Mouse (Mus musculus): ENCODE data around the gene Hck. TPM values are rescaled to one million over a fixed set of nuclear protein-coding genes. Genes with fewer than 3 reads are reported as not detected.

Gene Hck
- total and polyA plus RNA-seq, 3 experiments: 0.05 TPM; not detected in 2

DNA sequence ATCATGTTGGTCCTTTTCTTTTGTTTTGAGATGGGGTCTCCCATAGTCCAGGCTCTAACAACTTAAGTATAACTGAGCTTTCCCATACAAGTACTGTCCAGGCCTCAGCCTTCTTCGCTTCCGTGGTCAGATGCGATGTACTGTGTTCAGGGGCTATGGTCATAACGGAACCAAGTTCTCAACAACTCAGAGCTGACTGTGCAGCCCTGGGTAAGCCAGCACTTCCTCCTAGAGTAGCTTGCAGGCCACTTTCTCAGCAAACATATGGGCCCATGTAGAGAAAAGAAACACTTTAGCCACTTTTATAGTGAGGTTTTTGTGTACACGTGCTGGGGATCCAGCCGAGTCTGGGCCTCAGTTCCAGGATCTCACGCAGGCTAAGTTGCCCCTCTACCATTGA lies 14.4 kb downstream of the Hck start:
- ATAC-seq (ENCODE audit: extremely low read depth, insufficient number of reproducible peaks, low FRiP score, poor library complexity, severe bottlenecking): no peak
- Histone ChIP-seq H3K9me3 (replicated peaks) (no peaks in the 10 kb centered on the region), H3K27me3 (ENCODE audit: insufficient read depth, low read length) (peaks cover 25% of the 10 kb centered on the region), H3K36me3 (replicated peaks) (no peaks in the 10 kb centered on the region), H3K4me3 (ENCODE audit: low read depth, low read length) (no peak overlapping the region), H3K4me1 (ENCODE audit: insufficient read depth, low read depth, low read length) (no peaks in the 10 kb centered on the region)
- TF ChIP-seq GATA2 (IDR thresholded peaks at IDR 0.05; ENCODE audit: borderline replicate concordance, low read depth, low read length): no peak
- no peak for TF ChIP-seq TAL1 (conservative IDR thresholded peaks at IDR 0.05; ENCODE audit: low read depth, low read length)
- no peak for TF ChIP-seq CTCF (IDR thresholded peaks at IDR 0.05; ENCODE audit: low read depth, low read length)
- TF ChIP-seq GATA1 (IDR thresholded peaks at IDR 0.05; ENCODE audit: borderline replicate concordance, low read length): no peak
- TF ChIP-seq POLR2AphosphoS5 (IDR thresholded peaks at IDR 0.05; ENCODE audit: insufficient replicate concordance, low read depth, low read length): no peak
- no peak for DNase-seq (ENCODE audit: low spot score)

GRCm38 (mm10) chr2:153125875-153126274 lies 17.6 kb downstream of the Hck start:
- H3K27me3 ChIP-seq (ENCODE audit: insufficient read depth, low read length): peaks cover 40% of the 10 kb centered on the region
- TF ChIP-seq GATA1 (IDR thresholded peaks at IDR 0.05; ENCODE audit: borderline replicate concordance, low read length): no peak
- no peak for TF ChIP-seq CTCF (IDR thresholded peaks at IDR 0.05; ENCODE audit: low read depth, low read length)
- TF ChIP-seq TAL1 (conservative IDR thresholded peaks at IDR 0.05; ENCODE audit: low read depth, low read length): no peak
- no peaks in the 10 kb centered on the region for H3K36me3 ChIP-seq (replicated peaks)
- ATAC-seq (ENCODE audit: extremely low read depth, insufficient number of reproducible peaks, low FRiP score, poor library complexity, severe bottlenecking): no peak
- H3K4me1 ChIP-seq (ENCODE audit: insufficient read depth, low read depth, low read length): no peaks in the 10 kb centered on the region
- DNase-seq (ENCODE audit: low spot score): no peak
- no peaks in the 10 kb centered on the region for H3K9me3 ChIP-seq (replicated peaks)
- no peak overlapping the region for H3K4me3 ChIP-seq (ENCODE audit: low read depth, low read length)

DNA sequence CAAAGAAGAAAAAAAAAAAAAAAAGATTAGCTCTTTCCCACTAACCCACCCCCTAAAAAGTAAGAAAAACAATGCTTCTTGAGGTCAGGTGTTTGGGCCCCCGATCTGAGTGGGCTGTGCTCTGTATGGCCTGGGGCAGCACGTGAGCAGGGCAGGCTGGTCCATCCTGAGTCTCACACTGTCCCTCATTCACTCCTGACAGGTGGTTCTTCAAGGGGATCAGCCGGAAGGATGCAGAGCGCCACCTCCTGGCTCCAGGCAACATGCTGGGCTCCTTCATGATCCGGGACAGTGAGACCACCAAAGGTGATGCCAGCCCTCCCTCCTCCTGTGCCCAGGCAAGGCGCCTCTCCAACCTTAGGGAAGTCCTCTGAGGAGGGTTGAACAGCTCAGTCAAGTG lies 22.8 kb downstream of the Hck start:
- peaks cover 46% of the 10 kb centered on the region for H3K27me3 ChIP-seq (ENCODE audit: insufficient read depth, low read length)
- no peak overlapping the region for H3K4me3 ChIP-seq (ENCODE audit: low read depth, low read length)
- DNase-seq (ENCODE audit: low spot score) (no peak), ATAC-seq (ENCODE audit: extremely low read depth, insufficient number of reproducible peaks, low FRiP score, poor library complexity, severe bottlenecking) (no peak)
- TF ChIP-seq CTCF (IDR thresholded peaks at IDR 0.05; ENCODE audit: low read depth, low read length) (no peak), GATA2 (IDR thresholded peaks at IDR 0.05; ENCODE audit: borderline replicate concordance, low read depth, low read length) (no peak), GATA1 (IDR thresholded peaks at IDR 0.05; ENCODE audit: borderline replicate concordance, low read length) (no peak), POLR2AphosphoS5 (IDR thresholded peaks at IDR 0.05; ENCODE audit: insufficient replicate concordance, low read depth, low read length) (no peak), TAL1 (conservative IDR thresholded peaks at IDR 0.05; ENCODE audit: low read depth, low read length) (no peak)
- H3K4me1 ChIP-seq (ENCODE audit: insufficient read depth, low read depth, low read length): no peaks in the 10 kb centered on the region
- H3K36me3 ChIP-seq (replicated peaks): no peaks in the 10 kb centered on the region
- no peaks in the 10 kb centered on the region for H3K9me3 ChIP-seq (replicated peaks)

DNA sequence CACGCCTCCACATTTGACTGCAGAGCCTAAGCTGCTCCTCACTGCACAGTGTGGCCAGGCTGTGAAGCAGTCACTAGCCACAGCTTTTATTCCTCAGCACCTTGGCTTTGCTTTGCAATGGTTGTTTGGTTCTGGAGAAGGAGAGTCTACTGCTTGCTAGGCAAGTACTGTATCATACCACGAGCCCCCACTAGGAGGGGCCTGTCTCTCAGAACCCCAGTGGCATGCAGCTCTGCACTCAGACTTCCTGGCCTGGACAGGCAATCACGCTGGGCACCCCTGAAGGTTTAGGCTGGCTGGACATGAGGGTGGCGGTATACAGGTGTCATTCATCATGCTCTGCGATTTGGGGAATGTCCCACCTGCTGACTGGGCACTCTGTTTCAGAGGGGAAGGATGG lies 26.0 kb downstream of the Hck start:
- no peak for DNase-seq (ENCODE audit: low spot score)
- no peak for TF ChIP-seq CTCF (IDR thresholded peaks at IDR 0.05; ENCODE audit: low read depth, low read length)
- no peak for TF ChIP-seq TAL1 (conservative IDR thresholded peaks at IDR 0.05; ENCODE audit: low read depth, low read length)
- no peak for TF ChIP-seq POLR2AphosphoS5 (IDR thresholded peaks at IDR 0.05; ENCODE audit: insufficient replicate concordance, low read depth, low read length)
- TF ChIP-seq GATA2 (IDR thresholded peaks at IDR 0.05; ENCODE audit: borderline replicate concordance, low read depth, low read length): no peak
- TF ChIP-seq GATA1 (IDR thresholded peaks at IDR 0.05; ENCODE audit: borderline replicate concordance, low read length): no peak
- no peak overlapping the region for H3K4me3 ChIP-seq (ENCODE audit: low read depth, low read length)
- H3K36me3 ChIP-seq (replicated peaks): no peaks in the 10 kb centered on the region
- H3K4me1 ChIP-seq (ENCODE audit: insufficient read depth, low read depth, low read length): no peaks in the 10 kb centered on the region
- ATAC-seq (ENCODE audit: extremely low read depth, insufficient number of reproducible peaks, low FRiP score, poor library complexity, severe bottlenecking): no peak
- H3K27me3 ChIP-seq (ENCODE audit: insufficient read depth, low read length): peaks cover 48% of the 10 kb centered on the region
- H3K9me3 ChIP-seq (replicated peaks): no peaks in the 10 kb centered on the region

DNA sequence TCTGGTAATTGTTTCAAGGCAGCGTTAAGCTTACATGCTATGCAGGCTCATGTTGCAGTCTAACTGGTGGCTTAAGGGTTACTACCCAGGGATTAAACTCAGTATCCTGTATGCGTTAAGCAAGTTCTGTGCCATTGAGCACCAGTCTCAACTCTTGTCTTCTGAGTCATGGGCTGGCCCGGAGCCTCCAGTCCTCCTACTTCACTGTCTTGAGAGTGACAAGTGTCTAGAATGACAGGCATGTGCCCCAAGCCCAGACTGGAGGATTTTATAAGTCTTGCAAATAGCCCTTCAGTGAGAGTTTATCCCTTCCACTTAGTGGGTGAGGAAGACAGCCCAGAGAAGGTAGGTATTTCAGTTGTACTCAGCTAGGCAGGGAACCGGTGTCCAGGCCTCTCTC lies 27.9 kb downstream of the Hck start:
- ATAC-seq (ENCODE audit: extremely low read depth, insufficient number of reproducible peaks, low FRiP score, poor library complexity, severe bottlenecking): no peak
- Histone ChIP-seq H3K4me1 (ENCODE audit: insufficient read depth, low read depth, low read length) (no peaks in the 10 kb centered on the region), H3K27me3 (ENCODE audit: insufficient read depth, low read length) (peaks cover 42% of the 10 kb centered on the region), H3K4me3 (ENCODE audit: low read depth, low read length) (no peak overlapping the region), H3K9me3 (replicated peaks) (no peaks in the 10 kb centered on the region), H3K36me3 (replicated peaks) (no peaks in the 10 kb centered on the region)
- TF ChIP-seq TAL1 (conservative IDR thresholded peaks at IDR 0.05; ENCODE audit: low read depth, low read length) (no peak), GATA1 (IDR thresholded peaks at IDR 0.05; ENCODE audit: borderline replicate concordance, low read length) (no peak), POLR2AphosphoS5 (IDR thresholded peaks at IDR 0.05; ENCODE audit: insufficient replicate concordance, low read depth, low read length) (no peak), CTCF (IDR thresholded peaks at IDR 0.05; ENCODE audit: low read depth, low read length) (no peak), GATA2 (IDR thresholded peaks at IDR 0.05; ENCODE audit: borderline replicate concordance, low read depth, low read length) (no peak)
- no peak for DNase-seq (ENCODE audit: low spot score)

DNA sequence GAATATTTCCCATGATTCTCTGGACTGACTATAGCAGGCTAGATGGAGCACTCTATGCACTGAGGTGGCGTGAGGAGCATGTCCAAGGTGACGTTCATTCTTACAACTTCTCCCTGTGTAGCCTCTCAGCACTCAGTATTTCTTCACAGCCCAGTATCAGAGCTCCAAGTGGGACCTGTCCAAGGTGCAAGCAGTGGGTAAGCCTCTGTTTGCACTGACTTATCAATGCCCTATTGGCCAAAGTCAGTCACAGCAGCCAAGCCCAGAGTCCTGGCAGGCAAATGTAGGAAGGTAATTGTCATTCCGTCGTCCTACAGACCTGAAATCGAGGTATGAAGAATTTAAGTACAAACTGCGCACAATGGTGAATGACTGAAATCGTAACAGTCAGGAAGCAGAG lies 30.9 kb downstream of the Hck start:
- no peaks in the 10 kb centered on the region for H3K4me1 ChIP-seq (ENCODE audit: insufficient read depth, low read depth, low read length)
- H3K36me3 ChIP-seq (replicated peaks): no peaks in the 10 kb centered on the region
- peaks cover 37% of the 10 kb centered on the region for H3K27me3 ChIP-seq (ENCODE audit: insufficient read depth, low read length)
- H3K4me3 ChIP-seq (ENCODE audit: low read depth, low read length): no peak overlapping the region
- DNase-seq (ENCODE audit: low spot score) (no peak), ATAC-seq (ENCODE audit: extremely low read depth, insufficient number of reproducible peaks, low FRiP score, poor library complexity, severe bottlenecking) (no peak)
- no peak for TF ChIP-seq GATA1 (IDR thresholded peaks at IDR 0.05; ENCODE audit: borderline replicate concordance, low read length)
- TF ChIP-seq TAL1 (conservative IDR thresholded peaks at IDR 0.05; ENCODE audit: low read depth, low read length): no peak
- H3K9me3 ChIP-seq (replicated peaks): no peaks in the 10 kb centered on the region

DNA sequence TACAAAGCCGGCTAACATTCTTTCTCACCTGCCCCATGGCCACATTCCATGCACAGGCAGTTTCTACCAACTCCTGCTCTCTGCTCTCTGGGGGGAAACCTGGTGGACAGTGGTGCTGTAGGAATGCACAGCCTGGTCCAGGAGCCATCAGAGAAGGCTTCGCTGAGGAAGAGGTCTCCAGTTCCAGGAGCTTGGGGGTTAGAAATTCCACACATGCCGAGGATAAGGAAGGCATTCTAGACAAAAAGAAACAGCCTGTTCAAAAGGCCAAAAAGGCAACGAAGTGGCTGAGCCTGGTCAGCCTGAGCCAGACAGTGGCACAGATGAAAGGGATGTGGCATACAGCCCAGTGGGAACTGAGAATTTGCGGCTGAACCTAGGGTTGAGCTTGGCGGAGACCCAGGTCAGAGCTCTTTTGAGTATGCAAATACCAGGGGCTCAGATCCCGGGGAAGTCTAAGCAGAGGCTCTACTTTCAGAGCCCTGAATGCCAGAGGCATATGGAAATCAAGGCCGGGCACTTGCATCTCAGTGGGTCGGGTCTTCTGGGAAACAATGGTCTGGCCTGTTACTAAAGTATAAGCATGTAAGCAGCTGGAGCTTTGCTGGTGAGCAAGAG lies 31.8 kb downstream of the Hck start:
- Histone ChIP-seq H3K4me3 (ENCODE audit: low read depth, low read length) (no peak overlapping the region), H3K27me3 (ENCODE audit: insufficient read depth, low read length) (peaks cover 39% of the 10 kb centered on the region), H3K9me3 (replicated peaks) (no peaks in the 10 kb centered on the region), H3K4me1 (ENCODE audit: insufficient read depth, low read depth, low read length) (no peaks in the 10 kb centered on the region), H3K36me3 (replicated peaks) (no peaks in the 10 kb centered on the region)
- DNase-seq (ENCODE audit: low spot score): no peak
- ATAC-seq (ENCODE audit: extremely low read depth, insufficient number of reproducible peaks, low FRiP score, poor library complexity, severe bottlenecking): no peak
- TF ChIP-seq CTCF (IDR thresholded peaks at IDR 0.05; ENCODE audit: low read depth, low read length) (no peak), TAL1 (conservative IDR thresholded peaks at IDR 0.05; ENCODE audit: low read depth, low read length) (no peak), POLR2AphosphoS5 (IDR thresholded peaks at IDR 0.05; ENCODE audit: insufficient replicate concordance, low read depth, low read length) (no peak), GATA1 (IDR thresholded peaks at IDR 0.05; ENCODE audit: borderline replicate concordance, low read length) (no peak), GATA2 (IDR thresholded peaks at IDR 0.05; ENCODE audit: borderline replicate concordance, low read depth, low read length) (no peak)

Measured in G1E (cell line).